Mouse (Mus musculus) embryonic fibroblast, embryonic 13.5 days (primary cell): ENCODE results near the gene Pmepa1.

Experiments used
- CTCF ChIP-seq: IDR thresholded peaks from 2 replicates; pipeline ENCODE4 v1.5.1; 2011; ENCODE audit warnings: mild to moderate bottlenecking, control low read depth, low read length, moderate library complexity, borderline replicate concordance; ENCODE audit not compliant: insufficient read depth
- POLR2A ChIP-seq: IDR thresholded peaks from 2 replicates; pipeline ENCODE4 v1.6.1; 2011; ENCODE audit warnings: low read depth, mild to moderate bottlenecking, control low read depth, low read length, moderate library complexity

DNA sequence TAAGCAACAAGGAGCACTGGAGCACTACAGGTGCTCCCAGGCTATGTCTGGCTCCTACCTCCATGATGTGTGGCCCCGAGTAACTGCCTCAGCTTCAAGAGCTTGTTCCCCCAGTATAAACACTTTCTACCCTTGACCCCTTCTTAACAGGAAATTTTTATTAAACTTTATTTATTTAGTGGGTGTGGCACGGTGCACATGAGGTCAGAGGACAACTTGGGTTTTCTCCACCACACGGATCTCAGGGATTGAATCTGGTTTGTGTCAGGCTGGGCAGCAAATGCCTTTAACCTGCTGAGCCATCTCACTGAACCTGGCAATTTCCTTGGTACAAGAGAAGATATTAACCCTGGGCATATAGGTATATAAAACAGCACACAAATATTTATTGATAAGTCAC, 32.2 kb downstream of the Pmepa1 start:
- no peak for TF ChIP-seq CTCF
- TF ChIP-seq POLR2A = no peak
